Mouse (Mus musculus): ENCODE results near the gene Fgd2.

The Fgd2 gene

DNA sequence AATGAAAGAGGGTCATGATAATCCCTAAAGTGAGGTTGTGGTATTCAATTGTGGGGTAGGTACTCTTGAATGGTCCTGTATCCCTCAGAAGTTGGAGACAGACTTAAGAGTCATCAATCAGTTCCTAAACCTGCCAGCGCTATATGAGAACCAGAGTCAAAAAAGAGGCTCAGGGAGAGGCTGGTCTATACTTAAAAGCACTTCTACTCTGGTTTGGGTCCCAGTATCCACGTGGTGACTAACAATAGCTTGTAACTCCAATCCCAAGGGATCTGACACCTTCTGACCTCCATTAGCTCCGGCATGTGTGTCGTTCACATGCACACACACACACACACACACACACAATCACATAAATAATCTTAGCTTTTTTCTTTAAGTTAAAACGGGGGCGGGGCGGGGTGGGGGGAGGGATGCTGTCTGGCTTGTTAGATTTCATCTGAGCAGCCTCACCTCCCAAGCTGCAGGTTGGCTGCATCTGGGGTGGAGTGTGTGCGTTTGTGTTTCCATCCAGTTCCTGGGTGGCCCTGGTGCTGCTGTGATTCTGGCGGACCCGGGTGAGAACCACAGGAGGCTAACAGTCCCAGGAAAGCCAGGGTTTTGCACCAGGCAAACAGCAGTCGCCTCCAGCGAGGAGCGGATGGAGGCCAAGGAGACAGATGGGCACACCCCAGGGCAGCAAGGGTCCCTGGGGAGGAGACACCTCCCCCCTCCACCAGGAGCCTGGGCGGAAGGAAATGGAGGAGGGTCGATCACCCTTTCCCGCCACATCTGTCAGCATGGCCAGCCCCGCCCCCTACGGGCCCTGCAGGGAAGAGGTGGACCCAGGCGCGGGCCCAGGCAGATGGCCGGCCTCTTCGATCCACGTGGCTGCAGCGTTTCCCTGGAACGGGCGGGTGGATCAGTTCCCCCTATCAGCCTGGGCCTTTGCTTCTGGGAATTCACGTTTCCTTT, 37.0 kb downstream of the Fgd2 start:
- peak; percentile 56 to 63 for DNase-seq (ENCODE audit: low spot score in 2 of 2)

DNA sequence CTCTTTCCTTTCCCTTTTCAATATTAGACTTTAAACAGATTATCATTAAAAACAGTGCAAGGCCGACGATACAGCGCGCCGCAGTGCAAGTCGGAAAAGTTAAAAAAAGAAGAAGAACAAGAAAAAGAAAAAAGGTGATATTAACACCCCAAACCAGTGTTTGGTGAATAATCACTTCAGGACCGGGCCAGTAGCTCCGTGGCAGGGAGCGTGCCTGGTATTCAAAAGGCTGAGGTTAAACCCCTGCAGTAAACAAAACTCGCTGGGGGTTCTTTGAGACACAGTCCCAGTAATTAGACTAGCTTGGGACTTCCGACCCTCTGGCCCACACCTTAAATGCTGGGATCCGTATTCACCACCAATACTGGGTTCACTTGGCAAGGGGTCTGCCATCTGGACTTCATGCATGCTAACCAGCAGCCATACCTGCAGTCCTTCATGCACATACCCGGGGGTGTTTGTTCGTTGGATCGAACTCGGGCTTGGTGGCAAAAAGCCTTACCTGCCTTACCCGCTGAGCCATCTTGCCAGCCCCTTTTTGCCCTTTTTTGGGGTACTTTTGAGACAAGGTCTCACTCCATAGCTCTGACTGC, 37.8 kb downstream of the Fgd2 start:
- no peak for DNase-seq (ENCODE audit: low spot score in 2 of 2)

DNA sequence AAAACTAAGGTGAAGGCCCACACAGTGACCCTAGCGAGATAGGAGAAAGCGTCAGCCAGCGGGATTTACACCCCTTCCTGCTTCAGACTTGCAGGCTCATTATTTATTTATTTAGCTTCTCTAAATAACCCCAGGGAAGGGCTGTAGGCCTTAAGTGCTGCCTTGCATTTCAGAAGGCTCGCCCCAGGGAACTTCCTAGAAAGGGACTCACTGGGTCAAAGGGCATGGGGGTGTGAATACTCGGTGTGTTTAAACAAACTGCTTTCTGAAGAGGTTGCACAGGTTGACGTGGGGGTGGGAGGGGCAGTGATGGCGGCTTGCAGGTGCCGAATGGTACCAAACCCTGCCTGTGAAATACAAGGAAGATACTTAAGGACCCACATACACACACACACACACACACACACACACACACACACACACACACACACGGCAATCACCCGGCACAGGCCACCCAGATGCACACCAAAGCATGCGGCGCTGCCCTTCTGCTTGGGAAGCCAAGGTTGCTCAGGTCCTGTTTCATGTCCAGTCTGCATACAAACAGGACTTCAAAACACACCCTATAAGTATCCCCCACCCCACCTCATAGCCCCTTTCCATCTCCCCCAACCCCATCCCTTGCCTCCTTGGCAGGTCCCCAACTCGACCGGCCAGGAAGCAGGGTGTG, 38.7 kb downstream of the Fgd2 start:
- no peak for DNase-seq (ENCODE audit: low spot score in 2 of 2)

DNA sequence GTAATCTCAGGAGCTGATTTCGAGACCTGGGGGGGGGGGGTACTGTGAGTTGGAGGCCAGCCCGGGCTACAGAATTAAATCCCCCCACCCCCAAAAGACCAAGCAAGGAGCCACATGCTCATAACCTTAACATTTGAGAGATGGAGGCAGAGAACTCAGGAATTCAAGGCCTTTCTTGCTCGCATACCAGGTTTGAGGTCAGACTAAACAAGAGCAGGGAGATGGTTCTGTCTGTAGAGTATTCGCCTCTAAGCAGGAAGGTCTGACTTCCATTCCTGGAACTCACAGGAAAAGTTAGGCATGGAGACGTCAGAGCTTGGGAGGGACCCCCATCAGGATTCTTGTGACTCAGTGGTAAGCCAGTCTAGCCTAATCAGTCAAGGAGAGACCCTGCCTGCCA, 39.3 kb downstream of the Fgd2 start:
- DNase-seq (ENCODE audit: low spot score in 2 of 2) = no peak

DNA sequence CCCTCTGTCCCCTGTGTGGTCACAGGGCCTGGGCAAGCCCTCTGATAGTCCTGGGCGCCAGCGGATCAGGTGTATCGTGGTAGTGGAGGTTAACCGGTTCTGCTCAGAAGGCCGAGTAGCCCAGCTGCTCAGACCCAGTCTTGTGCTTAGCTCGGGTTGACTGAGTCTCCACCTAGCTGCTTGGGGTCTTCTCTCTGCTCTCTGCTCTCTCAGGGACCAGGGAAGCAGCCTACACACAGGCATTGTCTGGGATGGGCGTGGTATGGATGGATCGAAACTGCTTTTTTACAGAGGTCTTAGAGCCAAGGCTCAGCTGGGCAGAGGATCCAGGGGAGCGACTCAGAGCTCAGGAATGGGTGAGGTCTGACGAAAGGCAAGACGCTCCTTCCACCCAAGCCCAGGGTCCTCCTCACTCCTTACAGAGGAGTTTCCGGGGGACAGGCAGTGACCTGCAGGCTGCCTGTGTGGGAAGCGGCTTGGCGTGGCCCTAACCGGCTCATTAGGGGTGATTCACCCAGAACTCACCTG, 41.1 kb downstream of the Fgd2 start:
- no peak for DNase-seq (ENCODE audit: low spot score in 2 of 2)

DNA sequence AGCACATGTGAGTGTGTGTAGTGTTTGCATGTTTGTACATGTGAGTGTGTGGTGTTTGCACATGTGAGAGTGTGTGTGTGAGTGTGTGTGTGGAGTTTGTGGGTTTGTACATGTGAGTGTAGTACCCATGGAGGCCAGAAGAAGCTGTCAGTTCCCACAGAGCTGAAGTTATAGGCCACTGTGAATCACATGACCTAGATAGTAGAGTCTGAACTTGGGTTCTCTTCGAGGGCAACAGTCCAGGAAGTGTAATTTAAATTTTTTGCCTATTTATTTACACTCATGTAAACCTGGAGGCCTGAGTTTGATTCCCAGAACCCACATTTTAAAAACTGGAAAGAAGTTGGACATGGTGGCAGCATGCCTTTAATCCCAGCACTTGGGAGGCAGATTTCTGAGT, 42.5 kb downstream of the Fgd2 start:
- no peak for DNase-seq (ENCODE audit: low spot score in 2 of 2)

DNA sequence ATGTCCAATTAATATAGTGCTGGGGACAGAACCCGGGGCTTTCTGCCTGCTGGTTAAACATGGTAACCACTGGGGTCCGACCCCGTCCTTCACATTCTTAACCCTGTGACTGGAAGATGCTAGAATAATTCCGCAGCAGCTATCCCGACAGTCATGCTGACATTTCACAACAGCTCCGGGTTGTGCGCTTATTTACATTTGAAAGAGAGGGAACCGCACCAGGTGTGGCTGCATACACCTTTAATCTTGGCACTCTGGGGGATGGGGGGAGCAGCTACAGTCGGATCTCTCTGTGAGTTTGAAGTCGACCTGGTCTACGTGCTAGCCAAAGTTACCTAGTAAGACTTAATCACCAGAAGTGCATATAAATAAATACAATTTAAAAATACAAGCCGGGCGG, 44.8 kb downstream of the Fgd2 start:
- no peak for DNase-seq (ENCODE audit: low spot score in 2 of 2)

DNA sequence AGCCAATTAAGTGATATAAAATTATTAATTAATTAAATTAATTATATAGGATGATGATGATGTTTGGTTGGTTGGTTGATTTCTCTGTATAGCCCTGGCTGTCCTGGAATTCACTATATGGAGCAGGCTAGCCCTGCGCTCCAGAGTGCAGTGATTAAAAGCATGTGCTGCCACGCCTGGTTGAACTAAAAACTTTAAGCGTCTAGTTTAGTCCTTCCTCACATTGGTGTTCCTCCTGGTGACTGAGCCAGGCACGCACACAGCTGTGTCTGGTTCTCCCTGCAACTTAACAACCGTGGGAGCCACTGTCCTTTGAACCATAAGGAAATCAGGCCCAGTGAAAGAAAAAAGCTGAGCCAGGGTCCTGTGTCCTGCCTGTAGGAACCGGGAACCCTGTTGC, 45.4 kb downstream of the Fgd2 start:
- DNase-seq (ENCODE audit: low spot score in 2 of 2) = no peak

DNA sequence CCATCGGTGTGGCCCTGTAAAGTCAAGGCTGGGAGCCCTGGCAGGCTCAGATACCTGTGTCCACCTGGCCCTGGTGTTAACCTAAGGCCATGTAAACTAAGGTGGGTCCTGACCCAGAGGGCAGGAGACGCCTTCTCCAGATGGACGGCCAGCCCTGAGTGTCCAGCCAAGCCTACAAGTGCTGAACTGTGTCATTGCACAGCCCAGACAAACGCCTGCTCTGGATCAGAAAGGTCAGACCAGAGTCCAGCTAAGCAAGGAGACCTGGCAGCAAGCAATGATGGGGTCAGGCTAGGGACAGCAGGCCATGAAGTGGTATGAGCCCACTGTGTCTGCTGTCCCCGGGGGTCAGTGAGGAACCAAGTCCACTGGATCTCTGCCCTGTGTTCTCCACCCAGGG, 46.7 kb downstream of the Fgd2 start:
- DNase-seq (ENCODE audit: low spot score in 2 of 2) = no peak

DNA sequence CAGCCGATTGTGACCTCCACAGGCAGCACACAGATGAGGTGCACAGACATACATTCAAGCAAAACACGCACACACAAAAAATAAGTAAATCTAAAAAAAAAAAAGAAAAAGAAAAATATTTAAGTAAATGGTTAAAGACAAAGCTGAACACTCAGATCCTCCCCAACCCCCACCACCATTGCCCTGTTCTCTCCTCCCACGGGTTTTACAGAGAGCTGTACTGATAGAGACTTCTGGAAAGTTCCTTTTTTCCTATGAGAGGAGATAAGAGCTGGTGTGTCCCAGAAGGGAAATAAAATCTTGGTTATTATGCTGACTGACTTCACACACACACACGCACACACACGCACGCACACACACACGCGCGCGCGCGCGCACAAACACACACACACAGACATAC, 47.6 kb downstream of the Fgd2 start:
- no peak for DNase-seq (ENCODE audit: low spot score in 2 of 2)

DNA sequence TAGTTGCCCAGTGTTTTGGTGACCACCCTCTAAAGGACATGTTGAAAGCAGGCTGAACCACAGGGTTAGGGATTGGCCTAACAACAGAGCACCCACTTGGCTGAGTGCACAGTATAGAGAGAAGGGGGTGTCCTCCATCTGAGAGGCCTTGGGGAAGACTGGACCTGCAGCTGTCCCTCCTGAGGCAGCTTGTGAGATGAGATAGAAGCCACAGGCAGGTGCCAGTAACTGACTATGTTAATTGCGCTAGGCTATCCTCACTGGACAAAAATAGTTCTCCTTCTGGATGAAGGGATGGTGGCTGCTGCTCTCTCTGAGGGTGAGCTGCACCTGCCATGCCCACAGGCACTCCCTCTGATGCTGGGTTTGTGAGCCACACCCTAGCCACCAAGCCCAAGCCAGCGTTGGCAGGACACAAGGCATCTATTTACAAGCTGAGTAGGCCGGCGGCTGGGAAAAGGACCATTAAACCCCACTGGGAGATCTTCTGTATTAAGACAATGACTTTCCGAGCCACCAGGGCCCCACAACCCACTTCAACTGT, 49.2 kb downstream of the Fgd2 start:
- DNase-seq (ENCODE audit: low spot score in 2 of 2) = no peak

DNA sequence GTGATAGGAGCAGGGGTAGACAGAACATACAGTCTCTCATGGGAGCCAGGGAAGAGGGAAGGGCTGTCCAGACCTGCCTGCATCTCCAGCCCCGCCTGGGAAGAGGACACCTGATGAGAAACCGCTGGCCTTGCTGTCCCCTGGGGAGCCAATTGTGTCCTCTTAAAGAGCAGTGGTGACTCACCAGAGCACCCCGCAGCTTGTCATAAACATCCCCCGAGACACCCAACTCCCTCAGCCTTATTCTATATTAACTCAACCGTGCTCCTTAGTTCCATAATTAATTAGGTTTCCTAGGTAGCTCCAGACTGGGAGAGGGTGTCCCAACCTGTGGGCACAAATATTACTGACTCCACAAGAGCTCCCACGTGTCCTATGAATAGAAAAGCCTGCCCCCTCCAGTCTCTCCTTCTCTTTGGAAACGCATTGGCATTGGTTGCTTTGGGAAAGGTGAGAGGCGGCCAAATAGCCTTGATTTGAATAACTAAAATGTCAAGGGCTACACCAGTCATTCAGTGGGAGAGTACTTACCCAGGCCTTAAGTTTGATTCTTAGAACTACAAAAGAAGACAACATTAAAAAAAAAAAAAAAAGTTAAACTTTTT, 51.2 kb downstream of the Fgd2 start:
- DNase-seq (ENCODE audit: low spot score in 2 of 2) = no peak

DNA sequence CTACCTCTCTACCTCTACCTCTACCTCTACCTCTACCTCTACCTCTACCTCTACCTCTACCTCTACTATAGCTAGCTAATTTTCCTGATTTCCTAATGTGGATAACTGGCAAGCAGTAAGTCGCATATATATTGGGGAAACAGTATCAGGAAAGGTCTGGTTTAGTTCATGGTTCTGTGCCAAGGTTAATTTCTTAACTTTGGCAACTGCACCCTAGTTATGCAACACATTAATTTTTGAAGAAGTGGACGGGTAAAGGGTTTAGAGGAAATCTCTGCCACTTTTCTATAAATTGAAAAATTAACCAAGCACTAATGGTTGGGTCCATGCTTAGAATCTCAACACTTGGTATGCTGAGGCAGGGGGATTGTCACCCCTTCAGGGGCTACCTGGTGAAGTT, 53.9 kb downstream of the Fgd2 start:
- no peak for DNase-seq (ENCODE audit: low spot score in 2 of 2)

DNA sequence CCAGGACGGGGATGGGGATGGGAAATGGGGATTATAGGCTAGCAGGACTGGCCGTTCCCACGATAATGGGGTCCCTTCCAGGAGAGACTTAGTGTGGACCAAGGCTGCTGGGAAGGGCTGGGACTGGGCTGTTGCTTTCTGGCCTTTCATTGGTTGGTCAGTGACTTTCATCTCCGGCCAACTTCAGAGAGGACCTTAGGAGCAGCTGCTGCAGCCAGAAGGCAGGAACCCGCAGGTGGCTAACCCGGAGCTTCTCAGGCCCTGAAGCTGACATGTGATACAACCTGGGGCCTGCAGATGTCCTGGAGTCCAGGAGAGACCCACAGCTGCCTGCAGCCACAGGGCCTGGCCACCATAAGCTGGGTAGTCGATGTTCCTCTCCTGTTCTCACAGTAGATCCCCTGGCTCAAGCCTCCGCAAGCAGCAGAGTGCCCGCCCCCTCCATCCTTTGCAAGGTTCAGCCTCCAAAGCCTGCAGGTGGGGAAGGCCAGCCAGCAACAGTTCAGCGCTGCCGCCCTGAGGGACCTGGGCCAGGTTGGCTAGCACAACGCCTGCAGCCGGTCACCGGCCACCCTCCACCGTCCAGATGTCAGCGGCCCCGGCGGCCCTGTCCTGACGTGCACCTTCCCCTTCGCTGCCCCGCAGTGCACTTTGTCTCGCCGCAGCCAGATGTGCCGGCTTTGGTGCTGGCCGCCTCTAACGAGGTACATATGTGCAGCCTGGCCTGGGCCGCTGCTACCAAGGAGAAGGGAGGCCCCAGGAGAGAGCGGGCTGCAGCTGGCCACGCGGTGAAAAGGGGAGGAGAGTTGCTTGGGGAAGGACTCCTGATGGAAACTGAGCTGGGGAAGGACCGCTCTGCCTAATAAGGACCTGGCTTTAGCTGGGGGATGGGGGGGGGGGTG, 55.3 kb downstream of the Fgd2 start:
- no peak for DNase-seq (ENCODE audit: low spot score in 2 of 2)

DNA sequence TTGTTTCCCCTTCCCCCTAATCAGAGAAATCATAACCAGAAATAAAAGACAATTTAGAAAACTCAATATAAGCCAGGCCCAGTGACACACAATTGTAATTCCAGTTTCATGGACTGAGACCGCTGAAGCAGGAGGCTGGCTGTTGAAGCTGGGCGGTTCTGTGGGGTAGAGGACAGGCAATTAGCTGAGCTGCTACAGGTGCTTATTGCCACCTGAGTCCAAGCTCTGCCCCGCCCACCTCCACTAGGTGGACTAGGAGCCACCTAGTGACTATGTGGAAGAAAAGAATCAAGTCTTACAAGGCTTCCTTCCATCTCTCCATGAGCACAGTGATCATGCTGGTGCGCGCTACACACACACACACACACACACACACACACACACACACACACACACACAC, 56.0 kb downstream of the Fgd2 start:
- no peak for DNase-seq (ENCODE audit: low spot score in 2 of 2)

DNA sequence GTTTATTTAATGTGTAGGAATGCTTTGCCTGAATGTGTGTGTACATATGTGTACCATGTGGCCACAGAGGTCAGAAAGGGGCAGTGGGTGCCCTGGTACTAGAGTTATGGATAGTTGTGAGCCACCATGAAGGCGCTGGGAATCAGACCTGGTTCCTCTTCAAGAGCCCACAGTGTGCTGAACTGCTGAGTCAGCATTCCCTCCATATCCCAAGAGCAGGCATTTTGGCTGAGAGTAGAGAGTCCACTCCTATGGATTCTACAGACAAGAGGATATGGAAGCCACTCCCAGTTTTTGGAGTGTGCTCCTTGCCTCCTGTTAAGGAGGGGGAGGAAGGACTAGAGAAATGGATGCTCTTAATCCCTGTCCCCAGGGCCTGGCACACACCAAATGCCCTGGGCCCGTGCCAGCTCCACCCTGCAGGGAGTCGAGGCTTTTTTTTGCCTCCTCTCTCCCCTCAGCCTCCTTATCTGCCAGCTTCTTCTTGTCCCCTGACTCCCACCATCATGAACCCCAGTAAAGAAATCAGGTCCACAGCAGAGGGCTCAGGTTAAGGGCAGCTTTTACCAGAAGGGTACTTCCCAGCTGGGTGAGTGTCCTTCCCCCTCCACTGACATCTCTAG, 58.2 kb downstream of the Fgd2 start:
- peak in 1 of 2 experiments; percentile 46 for DNase-seq (ENCODE audit: low spot score in 2 of 2)

DNA sequence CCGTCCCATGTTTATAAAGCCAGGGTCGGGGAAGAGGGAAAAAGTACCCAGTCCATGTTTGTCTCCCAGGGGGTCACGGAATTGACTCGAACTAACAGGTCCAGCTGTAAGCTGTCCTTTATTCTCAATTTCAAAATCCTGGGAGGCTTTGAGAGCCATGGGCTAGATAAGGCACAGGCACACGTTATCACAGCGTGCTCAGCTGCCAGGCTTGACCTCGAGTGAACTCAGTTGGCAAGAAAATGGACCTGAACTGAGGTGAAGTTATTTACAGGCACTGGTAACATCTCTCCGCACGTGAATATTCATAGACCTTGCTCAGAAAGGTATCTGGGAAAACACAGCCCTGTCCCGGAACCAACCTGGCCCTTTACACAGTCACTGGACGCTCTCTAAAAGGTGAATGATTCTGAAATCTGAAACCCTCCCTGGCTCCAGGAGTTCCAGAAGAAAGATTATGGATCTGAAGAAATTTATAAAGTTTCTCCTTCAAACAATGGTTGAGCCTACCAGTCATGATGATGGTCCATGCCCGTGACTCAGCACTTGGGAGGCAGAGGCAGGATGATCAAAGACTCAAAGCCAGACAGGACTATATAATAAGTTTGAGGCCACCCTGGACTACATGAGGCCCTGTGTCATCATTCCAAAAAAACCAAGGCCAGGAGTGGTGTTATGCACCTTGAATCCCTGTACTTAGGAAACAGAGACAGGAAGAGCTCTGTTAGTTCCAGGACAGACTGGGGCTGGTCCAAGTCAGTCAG, 59.4 kb downstream of the Fgd2 start:
- DNase-seq (ENCODE audit: low spot score in 2 of 2) = no peak

DNA sequence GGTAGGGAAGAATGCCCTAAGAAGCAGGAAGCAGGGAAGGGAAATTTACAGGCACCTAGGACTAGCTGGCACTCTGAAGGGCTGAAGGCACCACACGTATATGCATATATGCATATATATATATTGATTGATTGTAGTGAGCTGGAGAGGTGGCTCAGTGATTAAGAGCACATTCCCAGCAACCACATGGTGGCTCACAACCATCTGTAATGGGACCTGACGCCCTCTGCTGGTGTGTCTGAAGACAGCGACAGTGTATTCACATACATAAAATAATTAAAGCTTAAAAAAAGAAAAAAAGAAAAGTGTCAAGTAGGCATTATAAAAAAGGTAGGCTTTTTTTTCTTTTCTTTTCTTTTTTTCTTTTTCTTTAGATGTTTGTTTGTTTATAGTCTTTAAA, 60.6 kb downstream of the Fgd2 start:
- no peak for DNase-seq (ENCODE audit: low spot score in 2 of 2)

DNA sequence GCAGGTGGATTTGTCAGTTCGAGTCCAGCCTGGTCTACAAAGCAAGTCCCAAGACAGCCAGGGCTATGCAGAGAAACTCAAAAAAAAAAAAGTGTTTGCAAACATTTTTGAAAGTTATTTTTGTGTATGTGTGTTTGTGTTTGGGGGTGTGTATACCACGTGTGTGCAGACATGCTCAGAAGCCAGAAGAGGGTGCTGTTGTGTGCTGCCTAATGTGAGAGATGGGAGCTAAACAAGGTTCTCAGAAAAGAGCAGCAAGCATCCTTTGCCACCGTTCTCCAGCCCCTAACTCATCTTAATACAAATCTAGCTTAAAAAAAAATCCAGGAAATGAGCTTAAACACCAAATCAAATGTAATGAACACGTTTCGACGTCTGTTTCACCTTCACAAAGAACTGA, 61.6 kb downstream of the Fgd2 start:
- no peak for DNase-seq (ENCODE audit: low spot score in 2 of 2)

All from spleen, postnatal 14 days (tissue).